Mouse (Mus musculus): Measurements from ENCODE around the gene Trappc3l. TPM values are rescaled to one million over a fixed set of nuclear protein-coding genes. Genes with fewer than 3 reads are reported as not detected.
"Not testable (repeated sequence)": the region's sequence is repeated elsewhere in the genome, so short reads cannot be mapped to it uniquely, and the experiment has no call there.

Trappc3l gene
- not detected in 2 replicates for polyA plus RNA-seq (2015; fragmentation: Nextera tagmentation; extraction: Ambion mirVana)

DNA sequence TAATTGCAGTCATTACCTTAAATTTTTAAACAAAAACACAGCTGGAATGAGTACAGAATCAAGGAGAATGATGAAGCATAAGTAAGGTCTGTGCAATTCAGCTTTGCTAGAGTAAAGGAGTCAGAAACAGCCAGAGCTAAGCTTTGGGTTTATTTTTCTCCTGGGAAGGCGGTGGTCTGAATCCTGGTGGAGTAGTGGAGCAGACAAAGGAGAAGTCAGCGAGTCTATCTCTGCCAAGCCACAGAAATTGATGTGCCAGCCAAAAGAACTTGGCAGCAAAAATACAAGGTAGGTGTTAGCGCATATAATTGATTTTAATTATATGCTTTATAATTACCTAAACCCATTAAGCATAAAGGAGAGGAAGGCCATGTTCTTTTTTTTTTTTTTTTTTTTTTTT lies at the start of gene Trappc3l:
Trappc3l (plus strand) TSS at position 197 of the 400 bp plus-strand sequence.
- no peaks in the 10 kb centered on the region for H3K4me1 ChIP-seq (replicated peaks; ENCODE audit: insufficient read depth, low read length)
- H3K9ac ChIP-seq (ENCODE audit: low read depth, low read length) = no peak within 1 kb of the TSS
- no peak within 1 kb of the TSS for H3K4me3 ChIP-seq (replicated peaks; ENCODE audit: low read depth, low read length)
- H3K36me3 ChIP-seq (ENCODE audit: insufficient read depth, low read length) = no peaks in the 10 kb centered on the region
- no peak for ATAC-seq (replicated peaks; ENCODE audit: low FRiP score, low read depth)
- no peak for TF ChIP-seq CTCF (IDR thresholded peaks at IDR 0.05; ENCODE audit: low read depth)
- no peaks in the 10 kb centered on the region for H3K27me3 ChIP-seq (ENCODE audit: insufficient read depth, low read length)
- no peak within 1 kb of the TSS for H3K27ac ChIP-seq
- H3K4me2 ChIP-seq (ENCODE audit: low read length) = no peak within 1 kb of the TSS
- H3K9me3 ChIP-seq (replicated peaks; ENCODE audit: low read length) = no peaks in the 10 kb centered on the region
- 83% methylated on average over 3 of the region's 3 CpGs for WGBS
- DNase-seq (ENCODE audit: low spot score) = no peak

DNA sequence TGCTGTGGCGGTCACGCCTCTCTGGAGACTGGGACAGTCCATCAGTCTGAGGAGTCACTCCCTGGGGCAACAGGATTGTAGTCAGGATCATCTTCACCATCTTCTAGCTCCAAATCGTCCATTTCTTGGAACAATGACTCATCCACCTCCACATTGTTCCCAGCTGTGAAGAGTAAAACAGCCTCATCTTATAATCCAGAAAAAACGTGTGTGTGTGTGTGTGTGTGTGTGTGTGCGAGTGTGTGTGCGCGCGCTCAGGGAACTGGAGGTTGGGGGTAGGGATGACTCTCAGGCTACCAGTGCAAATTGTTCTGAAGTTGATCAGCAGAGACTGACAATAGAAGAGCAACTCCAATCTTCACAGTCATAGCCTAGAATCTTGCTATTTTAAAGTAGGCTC lies 40.7 kb upstream of the Trappc3l start:
- peaks cover 41% of the 10 kb centered on the region; the same call in 1 of the 2 replicates for H3K36me3 ChIP-seq (ENCODE audit: insufficient read depth, low read length)
- WGBS = 94% methylated on average over 6 of the region's 8 CpGs

DNA sequence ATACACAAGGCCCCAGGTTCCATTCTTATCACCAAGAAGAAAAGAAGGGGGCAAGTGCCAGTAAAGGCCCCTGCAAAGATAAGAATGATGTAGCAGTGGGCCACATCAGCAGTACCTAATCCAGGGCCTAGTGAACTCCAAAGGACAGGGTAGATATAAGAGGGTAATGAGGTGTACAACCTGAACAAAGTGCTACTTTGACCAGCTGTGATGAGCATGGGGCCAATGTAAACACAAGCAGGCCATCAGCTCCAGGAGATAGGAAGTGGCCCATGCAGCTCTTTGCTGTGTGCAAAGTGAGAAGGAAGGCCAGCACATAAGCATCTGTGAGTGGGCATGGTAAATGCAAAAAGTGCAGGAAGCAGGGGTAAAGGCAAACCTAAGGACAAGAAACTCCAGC lies 39.0 kb upstream of the Trappc3l start:
- H3K9ac ChIP-seq (ENCODE audit: low read depth, low read length) = no peak overlapping the region
- no peak overlapping the region for H3K4me3 ChIP-seq (replicated peaks; ENCODE audit: low read depth, low read length)
- DNase-seq (ENCODE audit: low spot score) (no peak), ATAC-seq (replicated peaks; ENCODE audit: low FRiP score, low read depth) (no peak)
- TF ChIP-seq CTCF (IDR thresholded peaks at IDR 0.05; ENCODE audit: low read depth) = no peak
- H3K36me3 ChIP-seq (ENCODE audit: insufficient read depth, low read length) = peaks cover 31% of the 10 kb centered on the region; the same call in 1 of the 2 replicates
- H3K4me2 ChIP-seq (ENCODE audit: low read length) = no peak overlapping the region
- no peaks in the 10 kb centered on the region for H3K9me3 ChIP-seq (replicated peaks; ENCODE audit: low read length)
- no peaks in the 10 kb centered on the region for H3K4me1 ChIP-seq (replicated peaks; ENCODE audit: insufficient read depth, low read length)
- H3K27me3 ChIP-seq (ENCODE audit: insufficient read depth, low read length) = no peaks in the 10 kb centered on the region
- H3K27ac ChIP-seq = no peak overlapping the region

More for the DNA sequence above, 40.7 kb upstream of the Trappc3l start:
- H3K4me2 ChIP-seq (ENCODE audit: low read length); H3K27ac ChIP-seq; DNase-seq (ENCODE audit: low spot score); H3K27me3 ChIP-seq (ENCODE audit: insufficient read depth, low read length); H3K9ac ChIP-seq (ENCODE audit: low read depth, low read length); H3K4me1 ChIP-seq (replicated peaks; ENCODE audit: insufficient read depth, low read length); ATAC-seq (replicated peaks; ENCODE audit: low FRiP score, low read depth); H3K9me3 ChIP-seq (replicated peaks; ENCODE audit: low read length); H3K4me3 ChIP-seq (replicated peaks; ENCODE audit: low read depth, low read length): not testable (repeated sequence)

GRCm38 (mm10) chr10:34012581-34012980 lies 24.8 kb upstream of the Trappc3l start:
- Histone ChIP-seq H3K27ac (no peak overlapping the region), H3K9me3 (replicated peaks; ENCODE audit: low read length) (no peaks in the 10 kb centered on the region), H3K4me3 (replicated peaks; ENCODE audit: low read depth, low read length) (no peak overlapping the region), H3K4me1 (replicated peaks; ENCODE audit: insufficient read depth, low read length) (no peaks in the 10 kb centered on the region), H3K4me2 (ENCODE audit: low read length) (no peak overlapping the region), H3K36me3 (ENCODE audit: insufficient read depth, low read length) (no peaks in the 10 kb centered on the region), H3K27me3 (ENCODE audit: insufficient read depth, low read length) (no peaks in the 10 kb centered on the region), H3K9ac (ENCODE audit: low read depth, low read length) (no peak overlapping the region)
- 96% methylated on average over 4 of the region's 4 CpGs for WGBS
- DNase-seq (ENCODE audit: low spot score) = no peak
- TF ChIP-seq CTCF (IDR thresholded peaks at IDR 0.05; ENCODE audit: low read depth) = no peak
- no peak for ATAC-seq (replicated peaks; ENCODE audit: low FRiP score, low read depth)

GRCm38 (mm10) chr10:34013241-34013640 lies 24.2 kb upstream of the Trappc3l start:
- Histone ChIP-seq H3K4me3 (replicated peaks; ENCODE audit: low read depth, low read length) (no peak overlapping the region), H3K27ac (no peak overlapping the region), H3K9me3 (replicated peaks; ENCODE audit: low read length) (no peaks in the 10 kb centered on the region), H3K36me3 (ENCODE audit: insufficient read depth, low read length) (no peaks in the 10 kb centered on the region), H3K4me1 (replicated peaks; ENCODE audit: insufficient read depth, low read length) (0 out of 2 replicates have a peak, but pooled peaks cover 3% of the 10 kb centered on the region), H3K27me3 (ENCODE audit: insufficient read depth, low read length) (no peaks in the 10 kb centered on the region), H3K4me2 (ENCODE audit: low read length) (no peak overlapping the region), H3K9ac (ENCODE audit: low read depth, low read length) (no peak overlapping the region)
- WGBS = 88% methylated on average over 2 of the region's 2 CpGs
- no peak for TF ChIP-seq CTCF (IDR thresholded peaks at IDR 0.05; ENCODE audit: low read depth)
- DNase-seq (ENCODE audit: low spot score) (no peak), ATAC-seq (replicated peaks; ENCODE audit: low FRiP score, low read depth) (no peak)

GRCm38 (mm10) chr10:34018746-34019301 lies 18.6 kb upstream of the Trappc3l start:
- Histone ChIP-seq H3K4me2 (ENCODE audit: low read length) (peak overlapping the region; percentile 71), H3K27ac (peak overlapping the region; percentile 91), H3K9me3 (replicated peaks; ENCODE audit: low read length) (no peaks in the 10 kb centered on the region), H3K4me3 (replicated peaks; ENCODE audit: low read depth, low read length) (peak overlapping the region; percentile 90), H3K36me3 (ENCODE audit: insufficient read depth, low read length) (no peaks in the 10 kb centered on the region), H3K9ac (ENCODE audit: low read depth, low read length) (peak overlapping the region; percentile 85), H3K4me1 (replicated peaks; ENCODE audit: insufficient read depth, low read length) (peaks cover 10% of the 10 kb centered on the region; the same call in 1 of the 2 replicates), H3K27me3 (ENCODE audit: insufficient read depth, low read length) (no peaks in the 10 kb centered on the region)
- DNase-seq (ENCODE audit: low spot score) (peak; percentile 50), ATAC-seq (replicated peaks; ENCODE audit: low FRiP score, low read depth) (no peak)
- under 1% methylated on average over 21 of the region's 21 CpGs for WGBS
- no peak for TF ChIP-seq CTCF (IDR thresholded peaks at IDR 0.05; ENCODE audit: low read depth)

Measured in kidney, postnatal 0 days (tissue).